Mouse (Mus musculus) hindbrain, embryonic 11.5 days (tissue): Measurements from ENCODE around the gene Pdcd1lg2. TPM values are rescaled to one million over a fixed set of nuclear protein-coding genes. Genes with fewer than 3 reads are reported as not detected.

Experiments
- ATAC-seq: fragments of 200-750 bp; cut with Nextera tagmentation; 2 replicates; pipeline ENCODE4 v1.8.0; 2017; ENCODE audit warnings: mild to moderate bottlenecking, moderate TSS enrichment, moderate library complexity; ENCODE audit not compliant: low FRiP score
- DNase-seq: peaks from one replicate; pipeline ENCODE4 v3.0.0-alpha.2; 2015; ENCODE audit warnings: low spot score
- H3K27ac ChIP-seq: fragments of 300-500 bp; sonication (generic); 2 replicates; pipeline ENCODE4 v1.5.1; 2014; ENCODE audit warnings: mild to moderate bottlenecking, low read depth, low read length
- H3K27me3 ChIP-seq: fragments of 300-500 bp; sonication (generic); 2 replicates; pipeline ENCODE4 v1.6.1; 2014; ENCODE audit warnings: mild to moderate bottlenecking, low read length, moderate library complexity, mixed read lengths; ENCODE audit not compliant: control insufficient read depth, insufficient read depth
- H3K36me3 ChIP-seq: fragments of 300-500 bp; sonication (generic); 2 replicates; pipeline ENCODE4 v1.6.1; 2014; ENCODE audit warnings: mild to moderate bottlenecking, low read length, moderate library complexity, mixed read lengths; ENCODE audit not compliant: control insufficient read depth, insufficient read depth
- H3K4me1 ChIP-seq: fragments of 300-500 bp; sonication (generic); replicated peaks from 2 replicates; pipeline ENCODE4 v1.6.1; 2014; ENCODE audit warnings: low read length, mixed read lengths; ENCODE audit not compliant: control insufficient read depth, insufficient read depth
- H3K4me2 ChIP-seq: fragments of 300-500 bp; sonication (generic); replicated peaks from 2 replicates; pipeline ENCODE4 v1.6.1; 2014; ENCODE audit warnings: mild to moderate bottlenecking, low read depth, low read length
- H3K4me3 ChIP-seq: fragments of 300-500 bp; sonication (generic); 2 replicates; pipeline ENCODE4 v1.5.1; 2014; ENCODE audit warnings: low read depth, low read length
- H3K9ac ChIP-seq: fragments of 300-500 bp; sonication (generic); 2 replicates; pipeline ENCODE4 v1.6.1; 2014; ENCODE audit warnings: low read depth, low read length
- H3K9me3 ChIP-seq: fragments of 300-500 bp; sonication (generic); 2 replicates; pipeline ENCODE4 v1.6.1; 2016; ENCODE audit warnings: low read length; ENCODE audit not compliant: control insufficient read depth
- WGBS: fragments of 180-500 bp; shearing (Covaris S2); extraction: QIAGEN DNeasy Blood & Tissue Kit; methylation state at CpG from one replicate; pipeline ENCODE4 v1.1.7; 2014; 5-methylcytosine and 5-hydroxymethylcytosine counted together
- polyA plus RNA-seq: library from polyadenylated mRNA; unstranded; fragments of >200 nt; fragmentation: Nextera tagmentation; extraction: Ambion mirVana; gene quantifications from 2 replicates; pipeline ENCODE4 v1.2.1, GENCODE M21; 2014

The Pdcd1lg2 gene
- polyA plus RNA-seq, 1 experiment from 2014 or later: not detected

DNA sequence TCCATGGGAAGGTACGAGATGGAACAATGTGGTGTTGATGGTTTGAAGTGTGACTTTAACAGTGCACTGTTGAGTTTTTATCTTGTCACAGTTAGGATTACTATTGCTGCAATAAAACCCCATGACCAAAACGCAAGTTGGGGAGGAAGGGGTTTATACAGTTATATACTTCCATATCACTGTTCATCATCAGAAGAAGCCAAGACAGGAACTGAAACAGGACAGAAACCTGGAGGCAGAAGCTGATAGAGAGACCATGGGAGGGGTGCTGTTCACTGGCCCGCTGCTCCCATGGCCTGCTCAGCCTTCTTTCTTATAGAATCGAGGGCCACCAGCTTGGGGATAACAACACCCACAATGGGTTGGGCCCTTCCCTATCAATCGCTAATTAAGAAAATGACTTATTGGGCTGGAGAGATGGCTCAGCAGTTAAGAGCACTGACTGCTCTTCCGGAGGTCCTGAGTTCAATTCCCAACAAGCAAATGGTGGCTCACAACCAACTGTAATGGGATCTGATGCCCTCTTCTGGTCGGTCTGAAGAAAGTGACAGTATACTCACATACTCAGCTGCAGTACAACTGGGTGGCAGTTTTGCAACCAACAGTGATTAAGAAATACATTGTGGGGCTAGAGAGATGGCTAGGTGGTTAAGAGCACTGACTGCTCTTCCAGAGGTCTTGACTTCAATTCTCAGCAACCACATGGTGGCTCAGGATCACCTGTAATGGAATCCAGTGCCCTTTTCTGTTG lies 53.1 kb downstream of the Pdcd1lg2 start:
- no peak for ATAC-seq
- 90% methylated on average over 7 of the region's 7 CpGs for WGBS
- no peaks in the 10 kb centered on the region for H3K36me3 ChIP-seq
- no peak overlapping the region for H3K4me2 ChIP-seq
- no peaks in the 10 kb centered on the region for H3K27me3 ChIP-seq
- no peak overlapping the region for H3K4me3 ChIP-seq
- DNase-seq: no peak
- no peak overlapping the region for H3K27ac ChIP-seq
- no peaks in the 10 kb centered on the region for H3K9me3 ChIP-seq
- no peak overlapping the region for H3K9ac ChIP-seq
- no peaks in the 10 kb centered on the region for H3K4me1 ChIP-seq

DNA sequence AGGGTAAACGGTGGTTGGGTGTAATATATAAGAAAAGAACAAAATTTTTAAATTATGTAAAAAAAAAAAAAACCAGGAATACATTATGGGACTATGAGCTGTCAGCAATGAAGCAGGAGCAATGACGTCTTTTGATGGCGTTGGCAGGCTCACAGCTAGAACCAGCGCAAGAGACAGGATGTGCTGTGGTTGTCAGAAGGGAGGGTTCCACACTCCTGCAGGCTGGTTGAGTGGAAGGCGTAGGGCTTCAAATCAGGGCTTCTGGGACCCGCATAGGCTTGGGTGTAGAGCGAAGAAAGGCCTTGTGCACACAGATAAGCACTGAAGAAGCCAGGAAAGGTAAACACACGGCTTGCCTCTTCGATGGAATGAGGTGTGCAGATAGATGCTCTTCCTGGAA lies 56.1 kb downstream of the Pdcd1lg2 start:
- Histone ChIP-seq H3K9me3 (no peaks in the 10 kb centered on the region), H3K9ac (no peak overlapping the region), H3K27me3 (no peaks in the 10 kb centered on the region), H3K27ac (no peak overlapping the region), H3K4me3 (no peak overlapping the region), H3K4me1 (no peaks in the 10 kb centered on the region; the same call in 1 of the 2 replicates), H3K36me3 (no peaks in the 10 kb centered on the region), H3K4me2 (no peak overlapping the region)
- DNase-seq: no peak
- WGBS: 95% methylated on average over 9 of the region's 9 CpGs
- ATAC-seq: no peak

DNA sequence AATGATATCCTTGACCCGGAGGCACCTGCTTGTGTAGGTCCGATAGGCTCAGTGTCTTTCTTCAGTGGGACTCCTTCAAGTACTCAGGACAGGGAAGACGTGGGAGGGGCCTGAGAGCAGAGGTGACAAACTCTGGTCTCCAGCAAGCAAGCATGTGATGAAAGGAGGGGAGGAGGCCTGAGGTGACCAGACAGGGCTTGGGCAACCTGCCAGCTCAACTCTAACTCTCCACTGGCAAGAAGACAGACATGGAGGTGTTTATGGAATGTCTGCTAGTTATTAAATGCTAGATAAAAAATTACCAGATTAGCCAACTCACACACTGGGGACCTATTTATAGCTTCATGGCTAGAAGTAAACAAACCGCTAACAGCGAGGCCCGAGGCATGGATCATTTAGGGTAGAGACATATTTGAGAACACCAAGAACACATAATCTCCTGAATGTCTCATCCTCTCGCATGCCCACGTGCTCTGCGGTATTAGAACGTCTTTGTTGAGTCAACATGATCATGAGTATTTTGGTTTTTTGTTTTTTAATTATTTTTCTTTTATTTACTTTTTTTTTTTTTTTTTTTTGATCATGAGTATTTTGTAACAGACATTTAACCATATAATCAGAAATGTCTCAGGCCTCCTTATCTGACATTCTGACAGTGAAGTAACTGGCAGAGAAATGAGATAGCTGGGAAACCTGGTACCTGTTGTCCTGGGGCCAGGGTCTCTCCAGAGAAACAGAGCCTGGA lies 58.4 kb downstream of the Pdcd1lg2 start:
- ATAC-seq (no peak), DNase-seq (no peak)

DNA sequence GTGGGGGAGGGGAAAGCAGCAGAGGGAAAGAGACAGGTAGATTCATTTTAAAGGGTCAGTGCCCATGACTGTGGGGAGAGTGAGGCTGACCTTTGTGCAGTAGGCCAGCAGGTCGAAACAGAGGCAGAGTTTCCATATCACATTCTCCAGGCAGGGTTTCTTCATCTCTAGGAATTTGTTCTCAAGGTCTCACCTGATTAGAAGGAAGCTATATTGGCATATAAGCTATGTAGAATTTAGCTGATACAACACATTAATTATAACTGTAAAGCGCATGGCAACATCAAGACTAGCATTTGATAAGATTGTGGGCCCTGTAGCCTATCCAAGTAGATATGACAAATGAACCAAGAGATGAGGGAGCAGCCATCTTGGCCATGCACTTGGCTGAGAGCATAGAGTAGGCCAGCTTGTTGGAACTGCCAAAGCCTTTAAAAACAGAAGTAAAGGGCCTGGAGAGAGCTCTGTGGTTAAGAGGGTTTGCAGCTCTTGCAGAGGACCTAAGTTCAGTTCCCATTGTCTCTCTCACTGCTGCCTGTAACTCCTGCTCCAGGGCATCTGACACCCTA lies 59.1 kb downstream of the Pdcd1lg2 start:
- Histone ChIP-seq H3K4me2 (no peak overlapping the region), H3K9me3 (no peaks in the 10 kb centered on the region), H3K27me3 (no peaks in the 10 kb centered on the region), H3K9ac (no peak overlapping the region), H3K4me1 (no peaks in the 10 kb centered on the region; the same call in 1 of the 2 replicates), H3K36me3 (no peaks in the 10 kb centered on the region), H3K4me3 (no peak overlapping the region), H3K27ac (no peak overlapping the region)
- DNase-seq: no peak
- ATAC-seq: no peak
- WGBS: 92% methylated on average over 2 of the region's 2 CpGs

More for the DNA sequence above, 58.4 kb downstream of the Pdcd1lg2 start:
- H3K36me3 ChIP-seq: no peaks in the 10 kb centered on the region
- H3K9ac ChIP-seq: no peak overlapping the region
- H3K4me1 ChIP-seq: no peaks in the 10 kb centered on the region; the same call in 1 of the 2 replicates
- WGBS: 88% methylated on average over 10 of the region's 10 CpGs
- H3K27me3 ChIP-seq: no peaks in the 10 kb centered on the region
- H3K4me2 ChIP-seq: no peak overlapping the region
- no peak overlapping the region for H3K27ac ChIP-seq
- H3K9me3 ChIP-seq: no peaks in the 10 kb centered on the region
- H3K4me3 ChIP-seq: no peak overlapping the region

- H3K27me3 ChIP-seq: no peaks in the 10 kb centered on the region
- no peaks in the 10 kb centered on the region for H3K9me3 ChIP-seq
- no peak overlapping the region for H3K27ac ChIP-seq
- H3K4me1 ChIP-seq: no peaks in the 10 kb centered on the region; the same call in 1 of the 2 replicates
- H3K4me3 ChIP-seq: no peak overlapping the region
- no peaks in the 10 kb centered on the region for H3K36me3 ChIP-seq
- DNase-seq (peak; percentile 29), ATAC-seq (no peak)
- 40% methylated on average over 4 of the region's 4 CpGs for WGBS
- no peak overlapping the region for H3K4me2 ChIP-seq
- no peak overlapping the region for H3K9ac ChIP-seq
Observed at GRCm38 (mm10) chr19:29470652-29471051, 59.9 kb downstream of the Pdcd1lg2 start.

GRCm38 (mm10) chr19:29472424-29472823 lies 61.7 kb downstream of the Pdcd1lg2 start:
- no peak overlapping the region for H3K9ac ChIP-seq
- H3K27ac ChIP-seq: no peak overlapping the region
- 91% methylated on average over 8 of the region's 8 CpGs for WGBS
- H3K4me2 ChIP-seq: no peak overlapping the region
- H3K9me3 ChIP-seq: no peaks in the 10 kb centered on the region
- no peak overlapping the region for H3K4me3 ChIP-seq
- ATAC-seq (no peak), DNase-seq (no peak)
- H3K27me3 ChIP-seq: no peaks in the 10 kb centered on the region
- H3K36me3 ChIP-seq: no peaks in the 10 kb centered on the region
- no peaks in the 10 kb centered on the region; the same call in 1 of the 2 replicates for H3K4me1 ChIP-seq

DNA sequence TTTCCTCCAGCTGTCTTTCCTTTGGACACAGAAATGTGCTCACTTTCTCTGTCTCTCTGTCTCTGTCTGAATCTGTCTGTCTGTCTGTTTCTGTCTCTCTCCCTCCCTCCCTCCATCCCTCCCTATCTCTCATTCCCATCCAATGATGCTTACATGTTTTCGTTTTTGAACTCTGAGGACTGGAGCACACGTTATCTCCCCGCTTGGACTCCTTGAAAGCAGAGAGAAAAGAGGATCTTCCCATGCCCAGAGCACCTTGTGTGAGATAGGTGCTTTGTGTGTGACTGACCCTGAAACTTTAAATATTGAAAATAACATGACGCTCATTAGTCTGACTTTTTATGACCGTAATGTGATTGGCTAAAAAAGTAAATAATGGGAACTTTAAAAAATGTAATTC lies 62.2 kb downstream of the Pdcd1lg2 start:
- H3K27ac ChIP-seq: no peak overlapping the region
- no peak overlapping the region for H3K4me3 ChIP-seq
- WGBS: 90% methylated on average over 5 of the region's 5 CpGs
- no peaks in the 10 kb centered on the region for H3K27me3 ChIP-seq
- no peak overlapping the region for H3K9ac ChIP-seq
- no peaks in the 10 kb centered on the region for H3K36me3 ChIP-seq
- no peak for ATAC-seq
- no peaks in the 10 kb centered on the region for H3K9me3 ChIP-seq
- DNase-seq: no peak
- no peak overlapping the region for H3K4me2 ChIP-seq
- H3K4me1 ChIP-seq: no peaks in the 10 kb centered on the region; the same call in 1 of the 2 replicates

DNA sequence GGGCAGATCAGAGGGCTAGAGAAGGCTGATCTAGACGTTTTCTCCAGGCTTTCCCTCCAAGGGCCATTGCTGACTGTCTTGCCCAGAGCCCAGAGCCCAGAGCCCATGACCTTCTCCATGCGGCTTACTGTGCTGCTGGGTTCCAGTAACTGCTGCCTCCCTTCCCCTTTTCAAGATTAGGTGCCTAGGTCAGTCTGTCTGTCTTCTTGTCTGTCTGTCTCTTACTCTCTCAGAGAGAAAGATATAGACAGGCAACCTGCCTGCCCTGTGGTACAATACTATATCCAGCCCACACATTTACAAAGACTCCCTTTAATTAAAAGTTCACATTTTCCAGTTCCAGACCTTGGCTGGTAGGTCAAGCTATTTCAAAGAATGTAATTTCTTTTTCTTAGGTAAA lies 64.1 kb downstream of the Pdcd1lg2 start:
- no peaks in the 10 kb centered on the region for H3K27me3 ChIP-seq
- DNase-seq: no peak
- H3K4me3 ChIP-seq: no peak overlapping the region
- no peak for ATAC-seq
- 49% methylated on average over 2 of the region's 2 CpGs for whole genome bisulfite sequencing
- H3K27ac ChIP-seq: no peak overlapping the region
- H3K4me2 ChIP-seq: no peak overlapping the region
- no peaks in the 10 kb centered on the region; the same call in 1 of the 2 replicates for H3K4me1 ChIP-seq
- H3K9me3 ChIP-seq: no peaks in the 10 kb centered on the region
- H3K9ac ChIP-seq: no peak overlapping the region
- no peaks in the 10 kb centered on the region for H3K36me3 ChIP-seq
